Mouse (Mus musculus) lung, postnatal 0 days (tissue): ENCODE measurements around the gene Carmil1. TPM values are rescaled to one million over a fixed set of nuclear protein-coding genes. Genes with fewer than 3 reads are reported as not detected.

ENCODE experiments used
- ATAC-seq: fragments of 200-750 bp; cut with Nextera tagmentation; 2 replicates; pipeline ENCODE4 v1.8.0; 2017; ENCODE audit warnings: moderate library complexity
- DNase-seq: peaks from one replicate; pipeline ENCODE4 v3.0.0-alpha.2; 2016; ENCODE audit warnings: low spot score
- H3K27ac ChIP-seq: fragments of 300-500 bp; sonication (generic); 2 replicates; pipeline ENCODE4 v1.5.1; 2014; ENCODE audit warnings: antibody characterized with exemption, mild to moderate bottlenecking, low read length, mixed read lengths
- H3K27me3 ChIP-seq: fragments of 300-500 bp; sonication (generic); replicated peaks from 2 replicates; pipeline ENCODE4 v1.6.1; 2014; ENCODE audit warnings: low read length, mixed read lengths; ENCODE audit not compliant: insufficient read depth
- H3K36me3 ChIP-seq: fragments of 300-500 bp; sonication (generic); 2 replicates; pipeline ENCODE4 v1.6.1; 2014; ENCODE audit warnings: low read length, mixed read lengths; ENCODE audit not compliant: insufficient read depth
- H3K4me1 ChIP-seq: fragments of 300-500 bp; sonication (generic); 2 replicates; pipeline ENCODE4 v1.6.1; 2014; ENCODE audit warnings: antibody characterized with exemption, low read depth, low read length, mixed read lengths; ENCODE audit not compliant: insufficient read depth
- H3K4me2 ChIP-seq: fragments of 300-500 bp; sonication (generic); replicated peaks from 2 replicates; pipeline ENCODE4 v1.6.1; 2014; ENCODE audit warnings: low read depth, mild to moderate bottlenecking, low read length, moderate library complexity, mixed read lengths
- H3K4me3 ChIP-seq: fragments of 300-500 bp; sonication (generic); 2 replicates; pipeline ENCODE4 v1.5.1; 2014; ENCODE audit warnings: low read depth, low read length
- H3K9ac ChIP-seq: fragments of 300-500 bp; sonication (generic); replicated peaks from 2 replicates; pipeline ENCODE4 v1.6.1; 2014; ENCODE audit warnings: low read depth, mild to moderate bottlenecking
- H3K9me3 ChIP-seq: fragments of 300-500 bp; sonication (generic); 2 replicates; pipeline ENCODE4 v1.6.1; 2016; ENCODE audit warnings: low read length, mixed read lengths
- CTCF ChIP-seq: IDR thresholded peaks from 2 replicates; pipeline ENCODE4 v1.5.1; 2016; ENCODE audit warnings: antibody characterized with exemption, mild to moderate bottlenecking
- EP300 ChIP-seq: IDR thresholded peaks from 2 replicates; pipeline ENCODE4 v1.6.1; 2016; ENCODE audit warnings: antibody characterized with exemption, mild to moderate bottlenecking, control low read depth
- WGBS: fragments of 180-500 bp; shearing (Covaris S2); extraction: QIAGEN DNeasy Blood & Tissue Kit; methylation state at CpG from one replicate; pipeline ENCODE4 v1.1.7; 2014; 5-methylcytosine and 5-hydroxymethylcytosine counted together
- polyA plus RNA-seq: library from polyadenylated mRNA; unstranded; fragments of >200 nt; fragmentation: Nextera tagmentation; extraction: Ambion mirVana; gene quantifications from 2 replicates; pipeline ENCODE4 v1.2.1, GENCODE M21; 2015

Carmil1 gene
- polyA plus RNA-seq, 1 experiment from 2014 or later: 47.5 TPM

DNA sequence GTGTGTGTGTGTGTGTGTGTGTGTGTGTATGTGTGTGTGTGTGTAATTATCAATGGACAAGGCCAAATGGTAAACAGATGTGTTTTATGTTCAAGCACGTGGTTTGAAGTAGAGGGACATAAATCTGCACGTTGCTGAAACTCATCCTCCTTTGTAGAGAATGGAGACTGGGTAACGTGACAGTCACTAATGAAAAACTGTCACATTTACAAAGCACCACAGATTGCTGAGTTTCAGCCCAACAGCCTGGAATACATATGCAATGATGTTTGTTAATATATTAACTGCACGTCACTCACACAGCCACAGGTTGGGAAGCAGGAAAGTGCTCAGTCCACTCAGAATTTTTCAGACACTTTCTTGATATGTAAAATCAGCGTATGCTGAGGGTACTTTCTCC, 290.1 kb downstream of the Carmil1 start:
- Histone ChIP-seq H3K4me3 (no peak overlapping the region), H3K27me3 (peaks cover 3% of the 10 kb centered on the region; the same call in 1 of the 2 replicates), H3K4me2 (no peak overlapping the region), H3K4me1 (no peaks in the 10 kb centered on the region), H3K27ac (no peak overlapping the region), H3K9me3 (no peaks in the 10 kb centered on the region), H3K36me3 (no peaks in the 10 kb centered on the region), H3K9ac (no peak overlapping the region)
- ATAC-seq (no peak), DNase-seq (no peak)
- WGBS: 39% methylated on average over 5 of the region's 5 CpGs
- TF ChIP-seq CTCF: no peak

DNA sequence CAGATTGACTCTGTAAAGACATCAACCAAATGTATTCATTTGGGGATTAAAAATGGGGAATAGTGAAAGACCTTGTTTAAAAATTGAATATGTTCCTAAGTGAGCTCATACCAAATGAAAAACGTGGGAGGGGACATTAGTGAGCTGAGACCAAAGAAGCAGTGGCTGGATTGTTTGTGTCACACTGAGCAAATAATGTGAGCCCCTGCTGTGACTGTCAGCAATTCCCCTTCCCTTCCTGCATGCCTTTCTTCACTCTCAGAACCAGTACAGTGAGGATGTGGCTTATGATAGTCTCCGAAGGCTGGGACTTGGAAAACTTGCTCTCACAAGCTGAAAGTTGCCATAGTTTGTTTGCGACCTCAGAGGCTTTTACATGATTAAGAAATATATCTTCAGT, 295.5 kb downstream of the Carmil1 start:
- no peak for ATAC-seq
- TF ChIP-seq EP300 (no peak), CTCF (no peak)
- Histone ChIP-seq H3K9me3 (no peaks in the 10 kb centered on the region), H3K27ac (no peak overlapping the region), H3K27me3 (no peaks in the 10 kb centered on the region), H3K4me2 (no peak overlapping the region), H3K36me3 (no peaks in the 10 kb centered on the region), H3K4me3 (no peak overlapping the region), H3K4me1 (no peaks in the 10 kb centered on the region), H3K9ac (no peak overlapping the region)
- DNase-seq: no peak
- WGBS: 45% methylated on average over 3 of the region's 3 CpGs

DNA sequence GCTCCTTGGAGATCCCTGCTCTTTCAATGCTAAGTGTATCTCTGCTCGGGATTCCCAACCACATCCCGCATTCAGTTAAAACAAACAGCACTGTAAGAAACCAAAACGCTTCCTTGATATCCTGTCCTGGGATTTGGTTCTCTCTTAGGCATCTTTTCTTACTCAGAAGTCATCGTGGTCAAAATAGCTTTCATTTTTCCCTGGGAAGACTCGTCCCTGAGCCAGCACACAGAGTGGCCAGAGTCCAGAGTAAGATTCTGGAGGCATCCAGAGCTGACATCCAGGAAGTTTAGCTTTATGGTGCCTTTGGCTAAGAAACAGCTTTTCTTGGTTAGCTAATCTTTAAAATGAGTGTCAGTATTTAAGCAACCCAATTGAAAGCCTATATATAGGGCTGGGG, 308.3 kb downstream of the Carmil1 start:
- no peak overlapping the region for H3K4me2 ChIP-seq
- no peak for DNase-seq
- no peaks in the 10 kb centered on the region for H3K4me1 ChIP-seq
- no peak overlapping the region for H3K4me3 ChIP-seq
- H3K9ac ChIP-seq: no peak overlapping the region
- no peaks in the 10 kb centered on the region for H3K36me3 ChIP-seq
- ATAC-seq: no peak
- no peaks in the 10 kb centered on the region for H3K27me3 ChIP-seq
- WGBS: 39% methylated on average over 5 of the region's 5 CpGs
- TF ChIP-seq CTCF: no peak
- TF ChIP-seq EP300: no peak
- no peaks in the 10 kb centered on the region for H3K9me3 ChIP-seq
- no peak overlapping the region for H3K27ac ChIP-seq

DNA sequence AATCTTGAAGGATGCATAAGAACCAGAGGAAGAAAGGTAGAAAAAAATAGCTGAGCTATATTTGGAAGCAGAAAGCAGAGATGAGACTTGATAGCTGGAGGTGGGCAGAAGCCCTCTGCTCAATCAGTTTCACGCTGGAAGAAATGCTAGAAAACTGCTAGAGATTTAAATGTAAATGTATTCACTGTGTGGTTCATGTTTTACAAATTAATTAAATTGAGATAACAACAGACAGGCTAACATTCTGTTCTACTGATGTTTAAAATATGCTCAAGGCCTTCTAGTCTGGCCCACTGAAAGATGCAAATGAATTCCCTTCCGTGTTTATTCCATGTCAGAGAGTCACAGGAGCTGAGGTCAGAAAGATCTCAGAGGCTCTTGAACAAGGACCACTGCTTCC, 308.7 kb downstream of the Carmil1 start:
- Histone ChIP-seq H3K27me3 (no peaks in the 10 kb centered on the region), H3K4me1 (no peaks in the 10 kb centered on the region), H3K9ac (no peak overlapping the region), H3K36me3 (no peaks in the 10 kb centered on the region), H3K9me3 (no peaks in the 10 kb centered on the region), H3K27ac (no peak overlapping the region), H3K4me3 (no peak overlapping the region), H3K4me2 (no peak overlapping the region)
- DNase-seq (no peak), ATAC-seq (no peak)
- TF ChIP-seq EP300 (no peak), CTCF (no peak)
- 57% methylated on average over 2 of the region's 2 CpGs for WGBS

DNA sequence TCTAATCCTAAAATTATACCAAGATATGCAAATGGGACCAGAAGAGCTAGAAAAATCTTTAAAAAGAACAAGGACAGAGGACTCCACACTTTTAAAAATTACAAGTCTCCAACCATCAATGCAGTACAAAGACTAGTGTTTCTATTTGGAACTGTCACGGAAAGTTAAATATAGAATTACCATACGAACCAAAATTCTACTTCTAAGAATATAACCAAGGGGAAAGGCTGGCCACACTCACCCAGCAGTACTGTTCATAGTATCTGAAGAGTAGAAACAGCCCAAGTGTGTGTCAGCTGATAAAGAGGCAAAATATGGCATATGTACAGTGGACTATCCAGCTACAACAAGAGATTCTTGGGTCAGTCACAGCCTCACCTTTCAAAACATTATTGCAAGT, 315.7 kb downstream of the Carmil1 start:
- H3K4me3 ChIP-seq: no peak overlapping the region
- no peaks in the 10 kb centered on the region for H3K36me3 ChIP-seq
- no peak for DNase-seq
- H3K4me2 ChIP-seq: no peak overlapping the region
- no peaks in the 10 kb centered on the region for H3K27me3 ChIP-seq
- H3K4me1 ChIP-seq: no peaks in the 10 kb centered on the region
- no peaks in the 10 kb centered on the region for H3K9me3 ChIP-seq
- no peak for ATAC-seq
- WGBS: 76% methylated on average over 2 of the region's 2 CpGs
- no peak for TF ChIP-seq CTCF
- TF ChIP-seq EP300: no peak
- H3K9ac ChIP-seq: no peak overlapping the region
- H3K27ac ChIP-seq: no peak overlapping the region

Other genes with a start within 250 kb of the Carmil1 start
- gene Cmah, start 46.6 kb upstream of the Carmil1 start, polyA plus RNA-seq: 0.61 and 0.74 TPM in 2 replicates